Comparison of ENCODE assay signal across 9 mouse cellular contexts in genomic region chr4:85404424-85405194, GRCm38 (mm10).
A peak's percentile ranks its signal among the peaks of the same experiment; 100 is the strongest.
DNase-seq lines count a peak whose midpoint lies in the region; ATAC-seq and TF ChIP-seq lines count a peak whose summit lies in the region.
"Had no signal": no experiment of that assay in that cellular context is flagged by ENCODE, and none has a peak within 500 bp of the region (broad histone marks: within the 10 kb centered on the region; RNA-seq: fewer than 3 reads in every experiment).

No protein-coding gene starts in this region.

- 46% methylated on average over 10 of the region's 10 CpGs for WGBS in embryonic facial prominence, embryonic 10.5 days
- WGBS in hindbrain, embryonic 10.5 days: 42% methylated on average over 10 of the region's 10 CpGs
- 43% methylated on average over 10 of the region's 10 CpGs for WGBS in midbrain, embryonic 14.5 days

- peak; percentile 50 to 69 for DNase-seq in left cerebral cortex, adult 18-20 months (ENCODE audit: low spot score in 2 of 2)
- DNase-seq in left cerebral cortex, adult 8-10 months (ENCODE audit: low spot score in 2 of 2): no peak
- peak; percentile 78 for DNase-seq in embryonic facial prominence, embryonic 10.5 days (ENCODE audit: low spot score)
- peak; percentile 72 for DNase-seq in hindbrain, embryonic 10.5 days (ENCODE audit: low spot score)
- peak; percentile 25 to 53 for DNase-seq in layer of hippocampus, postnatal 36 days
- peak; percentile 87 for DNase-seq in midbrain, embryonic 14.5 days
- peak; percentile 17 for DNase-seq in thymus, postnatal 25 days

- no peak overlapping the region for H3K4me2 ChIP-seq in midbrain, embryonic 14.5 days (ENCODE audit: low read length)
- H3K4me2 ChIP-seq: lung, embryonic 15.5 days had no signal

- H3K4me1 ChIP-seq in bone marrow macrophage, adult 2 months (ENCODE audit: control insufficient read depth, insufficient read depth, low read length): no peaks in the 10 kb centered on the region
- H3K4me1 ChIP-seq in embryonic facial prominence, embryonic 10.5 days: no peaks in the 10 kb centered on the region; the same call in 1 of the 2 replicates
- H3K4me1 ChIP-seq in hindbrain, embryonic 10.5 days (replicated peaks): no peaks in the 10 kb centered on the region
- H3K4me1 ChIP-seq in midbrain, embryonic 14.5 days (ENCODE audit: control insufficient read depth, insufficient read depth, low read length): peaks cover 4% of the 10 kb centered on the region; the same call in 1 of the 2 replicates
- H3K4me1 ChIP-seq: lung, embryonic 15.5 days had no signal

- H3K4me3 ChIP-seq in bone marrow macrophage, adult 2 months (ENCODE audit: insufficient read depth, low read length): no peak overlapping the region
- no peak overlapping the region for H3K4me3 ChIP-seq in embryonic facial prominence, embryonic 10.5 days
- no peak overlapping the region for H3K4me3 ChIP-seq in hindbrain, embryonic 10.5 days
- H3K4me3 ChIP-seq in midbrain, embryonic 14.5 days (replicated peaks; ENCODE audit: low read depth, low read length): no peak overlapping the region
- H3K4me3 ChIP-seq: lung, embryonic 15.5 days had no signal

- TF ChIP-seq CTCF in bone marrow macrophage, adult 2 months (IDR thresholded peaks at IDR 0.05; ENCODE audit: low read depth, low read length): peak; percentile 51

- peak; percentile 43; the same call in 1 of the 2 replicates for ATAC-seq in midbrain, embryonic 14.5 days (ENCODE audit: low FRiP score, low TSS enrichment)

- H3K9me3 ChIP-seq in embryonic facial prominence, embryonic 10.5 days: no peaks in the 10 kb centered on the region
- no peaks in the 10 kb centered on the region for H3K9me3 ChIP-seq in hindbrain, embryonic 10.5 days
- no peaks in the 10 kb centered on the region for H3K9me3 ChIP-seq in midbrain, embryonic 14.5 days (ENCODE audit: control insufficient read depth, low read length)
- H3K9me3 ChIP-seq: lung, embryonic 15.5 days had no signal

- H3K36me3 ChIP-seq in embryonic facial prominence, embryonic 10.5 days (replicated peaks): no peaks in the 10 kb centered on the region
- no peaks in the 10 kb centered on the region for H3K36me3 ChIP-seq in hindbrain, embryonic 10.5 days
- no peaks in the 10 kb centered on the region for H3K36me3 ChIP-seq in midbrain, embryonic 14.5 days (ENCODE audit: control insufficient read depth, insufficient read depth, low read length)
- H3K36me3 ChIP-seq: lung, embryonic 15.5 days had no signal

- no peak overlapping the region for H3K27ac ChIP-seq in bone marrow macrophage, adult 2 months (ENCODE audit: insufficient read depth, low read depth, low read length)
- no peak overlapping the region for H3K27ac ChIP-seq in embryonic facial prominence, embryonic 10.5 days (replicated peaks)
- H3K27ac ChIP-seq in hindbrain, embryonic 10.5 days: no peak overlapping the region
- H3K27ac ChIP-seq in midbrain, embryonic 14.5 days (replicated peaks; ENCODE audit: low read depth, low read length): no peak overlapping the region
- H3K27ac ChIP-seq: lung, embryonic 15.5 days had no signal

- no peak overlapping the region for H3K9ac ChIP-seq in midbrain, embryonic 14.5 days (replicated peaks; ENCODE audit: low read length)
- H3K9ac ChIP-seq: lung, embryonic 15.5 days had no signal

- TF ChIP-seq POLR2A in bone marrow macrophage, adult 2 months (IDR thresholded peaks at IDR 0.05; ENCODE audit: borderline replicate concordance, low read depth, low read length): no peak

- H3K27me3 ChIP-seq in embryonic facial prominence, embryonic 10.5 days (replicated peaks; ENCODE audit: low read depth, poor library complexity, severe bottlenecking): no peaks in the 10 kb centered on the region
- H3K27me3 ChIP-seq in hindbrain, embryonic 10.5 days (ENCODE audit: insufficient read depth, poor library complexity, severe bottlenecking): no peaks in the 10 kb centered on the region
- H3K27me3 ChIP-seq in midbrain, embryonic 14.5 days (ENCODE audit: control insufficient read depth, insufficient read depth, low read length): no peaks in the 10 kb centered on the region
- H3K27me3 ChIP-seq: lung, embryonic 15.5 days had no signal

Comparison
In these comparisons a context has a peak if more than half of its experiments do, and no peak if none do; other contexts are left out.
1. DNase-seq: peak in left cerebral cortex, adult 18-20 months (2 of 2), embryonic facial prominence, embryonic 10.5 days (single experiment), hindbrain, embryonic 10.5 days (single experiment), layer of hippocampus, postnatal 36 days (2 of 2), midbrain, embryonic 14.5 days (single experiment) and thymus, postnatal 25 days (single experiment); none in left cerebral cortex, adult 8-10 months (0 of 2).